Mouse (Mus musculus): ENCODE results near the gene Gm8909.
"Not testable (repeated sequence)": the region's sequence is repeated elsewhere in the genome, so short reads cannot be mapped to it uniquely, and the experiment has no call there.

Gene Gm8909

DNA sequence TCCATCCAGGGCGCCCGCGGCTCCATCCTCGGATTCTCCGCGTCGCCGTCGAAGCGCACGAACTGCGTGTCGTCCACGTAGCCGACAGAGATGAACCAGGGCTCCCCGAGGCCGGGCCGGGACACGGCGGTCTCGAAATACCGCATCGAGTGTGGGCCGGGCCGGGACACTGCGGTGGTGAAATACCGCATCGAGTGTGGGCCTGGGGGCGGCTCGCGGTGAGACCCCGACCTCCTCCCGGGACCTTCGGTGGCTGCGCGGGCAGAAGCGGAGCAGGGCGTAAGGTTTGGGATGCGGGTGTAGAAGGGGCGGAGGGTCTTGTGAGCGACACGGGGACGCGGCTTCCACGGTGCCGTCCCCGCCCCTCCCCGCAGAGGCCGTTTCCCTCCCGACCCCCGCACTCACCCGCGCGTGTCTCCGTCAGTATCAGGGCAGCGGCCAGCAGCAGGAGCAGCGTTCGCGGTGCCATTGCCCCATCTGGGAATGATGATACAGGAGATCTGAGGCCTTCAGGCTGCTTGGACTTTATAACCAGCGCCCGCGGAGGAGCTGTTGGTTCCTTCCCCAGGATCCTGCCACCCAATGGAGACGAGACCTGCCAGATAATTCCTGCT, at the start of gene Gm8909:
Gene Gm8909 (minus strand): TSS at position 499 of the 614 bp plus-strand sequence.
- in situ Hi-C loops (cut with MboI; ENCODE audit: low pct_unique_long_range_greater_than_20kb in 1 of 2, low sequenced_read_pairs in 2 of 2, unreplicated experiment in 1 of 2) = no loop called here

DNA sequence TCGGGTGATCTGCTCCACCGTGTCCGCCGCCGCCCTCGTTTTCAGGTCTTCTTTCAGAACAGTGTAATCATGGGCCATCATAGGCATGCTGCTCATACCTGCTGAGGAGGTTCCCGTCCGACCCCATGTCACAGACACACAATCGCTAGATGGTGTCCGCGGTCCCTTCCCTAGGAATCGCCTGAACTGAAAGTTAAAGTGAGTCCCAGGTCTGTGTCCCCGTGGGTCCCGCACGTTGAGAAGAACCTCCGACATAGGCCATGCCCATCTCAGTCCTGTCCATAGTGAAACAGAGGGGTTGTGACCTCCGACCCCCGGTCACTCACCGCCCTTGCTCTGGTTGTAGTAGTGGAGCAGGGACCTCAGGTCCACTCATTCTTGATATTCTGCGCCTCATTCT, 47.2 kb upstream of the Gm8909 start:
- in situ Hi-C loops (cut with MboI; ENCODE audit: low pct_unique_long_range_greater_than_20kb in 1 of 2, low sequenced_read_pairs in 2 of 2, unreplicated experiment in 1 of 2) = no loop called here

DNA sequence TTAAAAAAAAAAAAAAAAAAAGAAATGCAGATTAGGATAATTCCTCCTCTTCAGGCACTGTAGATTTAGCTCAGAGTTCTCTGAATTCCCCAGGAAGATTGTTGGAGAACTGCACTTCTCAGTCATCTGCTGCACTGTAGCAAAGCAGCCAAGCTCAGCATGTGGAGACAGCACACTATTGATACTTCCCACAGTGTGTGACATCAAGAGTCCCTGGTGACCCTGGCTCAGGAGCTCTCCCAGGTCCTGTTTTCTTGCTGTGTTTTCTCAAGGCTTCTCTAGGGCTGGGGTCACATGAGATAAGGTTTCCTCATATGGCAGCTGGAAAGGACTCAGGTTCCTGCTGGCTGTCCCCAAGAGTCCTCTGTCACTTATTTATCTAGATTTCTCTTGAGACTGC, 38.5 kb upstream of the Gm8909 start:
- in situ Hi-C loops (cut with MboI; ENCODE audit: low pct_unique_long_range_greater_than_20kb in 1 of 2, low sequenced_read_pairs in 2 of 2, unreplicated experiment in 1 of 2) = no loop called here

DNA sequence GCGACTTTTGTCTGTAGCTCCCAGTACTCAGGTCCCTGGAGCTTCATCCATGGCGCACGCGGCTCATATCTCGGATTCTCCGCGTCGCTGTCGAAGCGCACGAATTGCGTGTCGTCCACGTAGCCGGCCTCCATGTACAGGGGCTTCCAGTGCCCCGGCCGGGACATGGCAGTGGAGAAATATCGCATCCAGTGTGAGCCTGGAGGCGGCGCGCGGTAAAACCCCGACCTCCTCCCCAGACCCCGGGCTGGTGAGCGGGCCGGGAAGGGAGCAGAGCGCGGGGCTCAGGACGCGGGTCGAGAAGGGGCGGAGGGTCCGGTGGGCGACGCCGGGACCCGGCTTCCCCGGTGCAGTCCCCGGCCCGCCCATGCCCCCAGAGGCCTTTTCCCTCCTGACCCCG, 37.5 kb upstream of the Gm8909 start:
- in situ Hi-C loops (cut with MboI; ENCODE audit: low pct_unique_long_range_greater_than_20kb in 1 of 2, low sequenced_read_pairs in 2 of 2, unreplicated experiment in 1 of 2) = no loop called here

DNA sequence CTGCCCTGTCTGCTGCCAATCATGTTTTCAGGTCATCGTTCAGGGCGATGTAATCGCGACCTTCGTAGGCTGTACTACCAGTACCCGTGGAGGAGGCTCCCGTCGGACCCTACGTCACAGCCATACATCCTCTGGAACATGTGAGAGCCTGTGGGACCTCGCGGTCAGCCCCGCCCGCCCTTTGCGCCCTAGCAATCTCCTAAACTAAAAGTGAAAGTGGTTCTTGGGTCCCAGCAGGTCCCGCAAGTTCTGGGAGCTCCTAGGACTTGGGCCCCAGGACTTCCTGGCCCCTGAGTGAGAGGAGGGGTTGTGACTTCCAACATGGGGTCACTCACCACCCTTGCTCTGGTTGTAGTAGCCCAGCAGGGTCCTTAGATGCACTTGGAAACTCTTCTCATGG, 37.1 kb upstream of the Gm8909 start:
- in situ Hi-C loops (cut with MboI; ENCODE audit: low pct_unique_long_range_greater_than_20kb in 1 of 2, low sequenced_read_pairs in 2 of 2, unreplicated experiment in 1 of 2) = no loop called here

DNA sequence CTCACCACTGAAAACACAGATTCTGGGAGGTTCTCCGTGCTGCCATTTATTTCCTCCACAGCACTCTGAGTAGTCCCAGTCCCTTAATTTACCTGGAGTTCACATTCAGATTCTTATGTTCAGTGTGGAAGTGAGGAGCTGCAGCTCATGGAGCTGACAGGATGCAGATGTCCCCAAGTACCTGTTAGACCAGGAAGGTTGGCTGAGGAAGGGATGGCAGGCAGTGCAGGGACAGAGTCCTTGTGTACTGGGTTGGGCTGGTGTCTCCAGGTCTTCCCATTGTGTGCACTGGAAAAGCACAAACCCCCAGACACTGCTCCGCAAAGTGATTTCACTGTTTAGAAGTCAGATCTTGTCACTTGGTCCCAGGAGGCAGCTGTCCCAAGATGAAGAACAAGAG, 33.5 kb upstream of the Gm8909 start:
- in situ Hi-C loops (cut with MboI; ENCODE audit: low pct_unique_long_range_greater_than_20kb in 1 of 2, low sequenced_read_pairs in 2 of 2, unreplicated experiment in 1 of 2) = no loop called here

DNA sequence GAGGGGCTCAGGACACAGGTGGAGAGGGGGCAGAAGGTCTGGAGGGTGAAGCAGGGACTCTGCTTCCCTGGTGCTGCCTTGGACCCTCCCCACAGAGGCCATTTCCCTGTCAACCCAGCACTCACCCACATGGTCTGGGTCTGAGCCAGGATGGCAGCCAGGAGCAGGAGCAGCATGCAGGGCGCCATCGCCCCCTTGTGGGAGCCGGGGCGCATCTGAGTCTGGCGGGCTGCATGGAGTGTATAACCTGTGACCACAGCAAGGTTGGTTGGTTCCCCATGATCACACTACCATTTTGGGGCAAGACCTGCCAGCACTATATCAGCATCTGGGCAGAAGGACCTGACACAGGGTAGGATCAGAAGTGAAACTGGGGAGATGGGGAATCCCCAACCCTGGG, 30.0 kb upstream of the Gm8909 start:
- in situ Hi-C loops (cut with MboI; ENCODE audit: low pct_unique_long_range_greater_than_20kb in 1 of 2, low sequenced_read_pairs in 2 of 2, unreplicated experiment in 1 of 2) = no loop called here

DNA sequence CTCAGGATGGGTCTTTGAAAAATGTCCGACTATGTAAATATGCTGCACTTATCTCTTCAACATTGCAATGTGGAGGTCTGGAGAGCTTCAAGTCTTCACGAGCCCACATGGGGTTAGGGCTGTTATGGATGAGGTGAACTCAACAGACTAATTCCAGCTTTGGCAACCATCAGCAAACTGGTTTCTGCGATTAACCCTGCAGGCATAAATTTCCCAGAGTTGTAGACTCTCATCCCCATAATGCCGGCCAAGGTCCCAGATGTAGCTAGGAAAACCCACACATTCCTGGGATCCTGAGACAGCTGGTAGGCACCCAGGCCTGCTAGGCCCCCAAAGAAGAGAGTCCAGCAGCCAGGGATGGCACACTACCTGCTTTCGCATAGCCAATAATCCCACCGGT, 26.1 kb upstream of the Gm8909 start:
- in situ Hi-C loops (cut with MboI; ENCODE audit: low pct_unique_long_range_greater_than_20kb in 1 of 2, low sequenced_read_pairs in 2 of 2, unreplicated experiment in 1 of 2) = loop anchor here in 1 of 2 experiments (5.0 kb wide), 1 partner anchor 112 kb away; no protein-coding TSS in a partner anchor

DNA sequence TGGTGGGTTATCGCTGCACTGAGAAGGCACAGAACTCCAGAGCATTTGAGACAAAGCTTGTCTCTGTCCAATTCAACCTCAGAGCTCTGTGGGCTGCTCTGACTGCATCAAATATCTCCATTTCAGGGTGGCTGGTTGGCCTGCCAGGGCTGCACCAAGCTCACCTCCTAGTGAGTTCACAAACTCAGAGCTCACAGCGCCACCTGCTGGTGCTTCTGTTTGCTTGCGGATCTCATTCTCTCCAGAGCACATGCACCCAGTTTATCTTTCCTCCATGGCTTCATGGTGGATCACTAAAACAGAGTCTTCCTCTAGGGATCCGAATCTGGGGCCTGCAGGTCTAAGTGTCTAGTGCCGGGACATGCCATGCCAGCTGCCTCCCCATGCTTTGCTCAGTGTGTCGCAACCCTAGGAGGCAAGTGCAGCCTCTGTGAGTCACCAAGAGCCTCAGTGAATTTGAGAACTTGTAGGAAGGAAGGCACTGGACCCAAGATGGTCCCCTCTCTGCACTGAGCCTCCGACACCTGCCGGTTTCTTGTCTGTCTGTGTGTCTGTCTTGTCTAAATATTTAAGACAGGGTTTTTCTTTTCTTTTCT, 25.3 kb upstream of the Gm8909 start:
- in situ Hi-C loops (cut with MboI; ENCODE audit: low pct_unique_long_range_greater_than_20kb in 1 of 2, low sequenced_read_pairs in 2 of 2, unreplicated experiment in 1 of 2) = loop anchor here in 1 of 2 experiments (5.0 kb wide), 1 partner anchor 111 kb away; no protein-coding TSS in a partner anchor

DNA sequence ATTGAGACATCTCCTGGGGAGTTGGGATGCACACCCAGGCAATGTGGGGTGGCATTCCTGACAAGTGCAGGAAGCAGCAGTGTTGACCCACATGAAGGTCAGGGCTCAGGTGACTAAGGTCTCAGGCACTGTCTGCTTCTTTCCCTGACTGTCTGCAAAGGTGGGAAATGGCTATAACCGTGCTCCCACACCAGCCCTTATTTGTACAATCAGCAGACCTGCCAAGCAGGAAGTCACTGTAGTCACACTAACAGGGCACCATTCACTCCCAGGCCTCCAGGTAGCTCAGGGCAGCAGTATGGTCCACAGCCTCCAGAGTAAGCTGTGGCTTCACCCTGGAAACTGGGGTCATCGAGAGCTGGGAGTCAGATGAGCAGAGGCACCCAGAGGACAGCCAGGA, 24.0 kb upstream of the Gm8909 start:
- in situ Hi-C loops (cut with MboI; ENCODE audit: low pct_unique_long_range_greater_than_20kb in 1 of 2, low sequenced_read_pairs in 2 of 2, unreplicated experiment in 1 of 2) = loop anchor here in 1 of 2 experiments (5.0 kb wide), 1 partner anchor 110 kb away; no protein-coding TSS in a partner anchor

DNA sequence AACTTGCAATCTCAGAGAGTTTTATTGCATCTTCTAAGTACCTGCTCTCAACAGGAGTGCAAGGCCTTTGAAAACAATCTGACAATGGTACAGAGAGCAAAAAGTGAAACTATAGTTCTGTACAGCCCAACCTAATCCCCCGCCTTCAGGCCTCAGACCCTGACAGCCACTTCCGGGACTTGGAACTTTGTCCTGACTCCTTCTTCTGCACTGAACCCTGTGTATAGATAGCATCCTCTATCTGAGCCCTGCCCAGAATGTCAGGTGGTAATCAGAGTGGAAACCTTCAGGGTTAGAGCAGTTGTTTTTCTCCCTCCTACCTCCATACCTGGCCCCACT, 21.8 kb upstream of the Gm8909 start, which contains the start of gene H2-T3:
Gene H2-T3 (minus strand): TSS at position 119 of the 339 bp plus-strand sequence.
- in situ Hi-C loops (cut with MboI; ENCODE audit: low pct_unique_long_range_greater_than_20kb in 1 of 2, low sequenced_read_pairs in 2 of 2, unreplicated experiment in 1 of 2) = loop anchor here in 1 of 2 experiments (5.0 kb wide), 1 partner anchor 108 kb away; no protein-coding TSS in a partner anchor

DNA sequence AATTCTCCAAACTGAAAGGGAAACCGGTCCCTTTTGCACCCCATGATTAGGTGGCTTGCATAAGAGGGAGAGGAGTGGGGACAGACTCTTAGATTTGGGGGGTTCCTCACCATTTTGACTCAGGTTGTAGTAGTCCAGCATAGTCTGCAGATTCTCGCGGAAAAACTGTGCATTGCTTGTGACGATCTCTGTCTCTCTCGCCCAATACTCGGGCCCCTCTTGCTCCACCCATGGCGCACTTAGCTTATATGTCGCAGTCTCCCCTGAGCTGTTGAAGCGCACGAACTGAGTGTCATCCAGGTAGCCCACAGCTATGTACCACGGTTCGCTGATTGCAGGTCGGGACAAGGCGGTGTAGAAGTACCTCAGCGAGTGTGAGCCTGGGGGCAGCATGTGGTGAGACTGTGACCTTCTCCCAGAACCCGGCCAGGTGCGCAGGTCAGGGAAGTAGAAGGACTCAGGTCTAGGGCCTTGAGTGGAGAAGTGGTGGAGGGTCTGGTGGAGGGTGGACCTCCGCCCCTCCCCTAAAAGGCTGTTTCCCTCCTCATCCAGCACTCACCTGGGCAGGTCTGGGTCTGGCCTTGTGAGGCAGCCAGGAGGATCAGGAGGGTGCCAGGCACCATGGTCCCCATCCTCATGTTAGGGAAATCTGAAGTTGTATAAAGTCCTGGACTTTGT, 21.3 kb upstream of the Gm8909 start:
- in situ Hi-C loops (cut with MboI; ENCODE audit: low pct_unique_long_range_greater_than_20kb in 1 of 2, low sequenced_read_pairs in 2 of 2, unreplicated experiment in 1 of 2) = loop anchor here in 1 of 2 experiments (5.0 kb wide), 1 partner anchor 107 kb away; no protein-coding TSS in a partner anchor

DNA sequence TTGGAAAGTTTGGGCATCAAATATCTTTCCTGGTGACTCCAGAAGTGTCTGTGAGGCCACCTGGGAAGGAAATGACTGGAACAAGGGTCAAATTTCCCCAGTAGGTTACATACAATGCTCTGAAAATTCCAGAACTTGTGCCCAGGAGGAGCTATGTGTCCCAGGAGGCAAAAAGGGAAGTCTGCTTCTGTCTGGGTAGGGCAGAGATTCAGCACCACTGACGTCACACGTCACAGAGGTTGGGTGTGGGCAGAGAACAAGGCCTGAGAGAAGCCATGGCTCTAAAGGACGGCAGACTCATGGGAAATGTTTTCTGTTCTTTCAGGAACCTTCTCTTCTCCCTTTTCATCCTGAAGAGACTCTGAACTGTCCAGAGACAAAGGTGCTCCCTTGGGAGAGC, 19.2 kb upstream of the Gm8909 start:
- in situ Hi-C loops (cut with MboI; ENCODE audit: low pct_unique_long_range_greater_than_20kb in 1 of 2, low sequenced_read_pairs in 2 of 2, unreplicated experiment in 1 of 2) = no loop called here

DNA sequence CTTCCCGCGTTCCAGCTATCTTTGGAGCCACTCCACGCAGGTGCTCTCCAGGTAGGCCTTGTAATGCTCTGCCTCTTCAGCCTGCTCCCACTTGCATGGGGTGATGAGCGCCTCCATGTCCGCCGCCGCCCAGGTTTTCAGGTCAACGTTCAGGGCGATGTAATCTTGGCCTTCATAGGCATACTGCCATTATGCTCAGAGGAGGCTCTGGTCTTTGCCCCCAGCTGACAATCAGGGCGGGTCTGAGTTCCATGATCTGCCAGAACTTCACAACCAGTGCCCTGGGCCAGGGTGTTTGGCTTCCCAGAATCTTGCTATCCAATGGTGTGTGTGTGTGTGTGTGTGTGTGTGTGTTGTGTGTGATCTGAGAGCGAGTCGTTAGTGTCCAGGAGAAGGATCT, 13.9 kb upstream of the Gm8909 start:
- in situ Hi-C loops (cut with MboI; ENCODE audit: low pct_unique_long_range_greater_than_20kb in 1 of 2, low sequenced_read_pairs in 2 of 2, unreplicated experiment in 1 of 2) = no loop called here

DNA sequence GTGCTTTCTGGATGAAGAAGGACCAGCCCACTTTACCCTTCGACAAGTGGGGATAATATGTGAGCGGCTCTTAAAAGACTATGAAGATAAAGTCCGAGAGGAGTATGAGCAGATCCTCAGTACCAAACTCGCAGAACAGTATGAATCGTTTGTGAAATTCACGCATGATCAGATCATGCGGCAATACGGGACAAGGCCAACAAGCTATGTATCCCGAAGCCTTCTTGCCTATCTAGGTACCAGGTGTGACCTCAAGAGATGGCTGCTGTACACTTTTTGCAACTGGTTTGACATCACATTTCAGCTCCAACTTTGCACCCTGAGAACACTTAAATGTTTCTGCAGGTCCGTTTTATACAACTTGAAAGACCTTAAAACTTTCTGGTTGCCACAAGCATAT, 11.1 kb upstream of the Gm8909 start:
- in situ Hi-C loops (cut with MboI; ENCODE audit: low pct_unique_long_range_greater_than_20kb in 1 of 2, low sequenced_read_pairs in 2 of 2, unreplicated experiment in 1 of 2) = not testable (repeated sequence)

DNA sequence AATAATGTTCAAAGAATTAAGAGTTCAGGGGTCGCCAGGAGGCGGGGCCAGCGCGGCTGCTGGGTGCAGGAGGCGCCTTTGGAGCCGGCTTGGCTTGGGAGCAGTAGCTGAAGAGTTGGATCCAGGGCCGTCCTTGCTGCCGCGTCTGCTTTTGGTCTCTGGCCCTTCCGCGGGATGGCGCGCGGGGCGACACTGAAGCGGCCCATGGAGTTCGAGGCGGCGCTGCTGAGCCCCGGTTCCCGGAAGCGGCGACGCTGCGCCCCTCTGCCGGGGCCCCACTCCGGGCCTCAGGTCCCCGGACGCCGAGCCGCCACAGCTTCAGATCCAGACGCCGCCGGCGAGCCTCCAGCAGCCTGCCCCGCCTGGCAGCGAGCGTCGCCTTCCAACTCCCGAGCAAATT, 10.6 kb upstream of the Gm8909 start:
- in situ Hi-C loops (cut with MboI; ENCODE audit: low pct_unique_long_range_greater_than_20kb in 1 of 2, low sequenced_read_pairs in 2 of 2, unreplicated experiment in 1 of 2) = not testable (repeated sequence)

DNA sequence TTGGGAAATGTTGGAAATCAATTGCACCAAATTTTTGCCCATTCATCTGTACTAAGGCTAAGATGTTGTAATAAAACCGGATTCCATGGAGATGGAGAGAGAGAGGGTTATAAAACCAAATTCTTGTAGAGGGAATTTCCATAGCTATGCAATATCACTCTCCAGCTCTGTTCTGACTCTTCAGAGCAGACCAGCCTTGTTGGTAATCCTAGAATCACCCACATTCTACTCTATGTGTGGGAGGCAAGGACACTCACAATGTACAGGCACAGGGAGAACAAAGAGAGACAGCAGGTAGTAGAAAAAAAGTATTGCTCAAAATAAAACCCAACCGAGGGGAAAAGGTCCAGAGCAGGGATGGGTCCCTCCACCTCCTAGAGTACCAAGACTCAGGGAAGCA, 7.8 kb upstream of the Gm8909 start:
- in situ Hi-C loops (cut with MboI; ENCODE audit: low pct_unique_long_range_greater_than_20kb in 1 of 2, low sequenced_read_pairs in 2 of 2, unreplicated experiment in 1 of 2) = not testable (repeated sequence)

DNA sequence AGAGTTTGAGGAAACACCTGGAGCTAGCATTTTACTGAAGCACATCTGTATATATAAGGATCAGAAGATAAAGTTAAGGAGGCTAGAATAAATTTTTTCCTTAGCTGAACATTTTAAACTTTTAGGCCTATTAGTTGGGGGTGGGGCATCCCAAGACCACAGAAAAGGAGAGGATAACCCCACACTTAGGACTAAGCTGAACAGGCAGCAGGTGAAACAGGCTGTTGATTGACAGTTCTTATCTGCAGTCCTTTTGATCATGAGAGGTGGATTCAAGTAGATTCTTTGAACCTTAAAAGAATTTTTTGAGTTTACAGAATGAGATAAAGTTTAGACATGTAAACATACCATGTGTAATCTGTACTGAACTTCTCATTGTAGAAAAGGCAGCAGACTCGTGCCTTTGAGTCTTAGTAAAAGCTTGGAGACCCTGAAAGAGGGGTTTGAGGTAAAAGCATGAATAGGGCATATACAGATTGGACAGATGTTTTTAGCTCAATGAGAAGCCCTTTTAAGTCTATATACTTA, 2.0 kb upstream of the Gm8909 start:
- in situ Hi-C loops (cut with MboI; ENCODE audit: low pct_unique_long_range_greater_than_20kb in 1 of 2, low sequenced_read_pairs in 2 of 2, unreplicated experiment in 1 of 2) = no loop called here

DNA sequence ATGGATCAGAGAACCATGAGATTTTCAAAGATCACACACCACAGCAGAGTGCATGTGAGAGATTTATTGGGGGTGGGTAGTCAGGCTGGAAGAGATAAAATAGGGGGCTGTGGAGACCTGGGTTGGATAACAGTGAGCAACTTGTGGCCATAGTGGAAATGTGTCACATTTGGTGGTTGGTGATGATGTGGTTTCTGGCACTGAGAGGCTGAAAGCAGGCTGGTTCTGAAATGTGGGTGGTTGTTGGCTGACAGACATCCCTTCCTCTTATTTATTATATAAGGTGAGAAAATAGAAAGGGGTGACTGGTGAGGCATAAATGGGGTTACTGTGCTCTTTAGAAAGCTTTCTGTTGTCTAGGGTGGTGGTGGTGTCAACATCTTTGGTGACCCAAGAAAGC, 1.4 kb upstream of the Gm8909 start:
- in situ Hi-C loops (cut with MboI; ENCODE audit: low pct_unique_long_range_greater_than_20kb in 1 of 2, low sequenced_read_pairs in 2 of 2, unreplicated experiment in 1 of 2) = no loop called here

Measured in mouse embryonic stem cell (cell line).